Mouse (Mus musculus) kidney, postnatal 4 days (tissue): ENCODE data around the gene Slc6a18.

Source experiments
- DNase-seq, 2 experiments: peaks; one replicate each; pipeline ENCODE4 v3.0.0; 2021; ENCODE audit warnings: mixed read lengths in 2 of 2

The Slc6a18 gene

GRCm38 (mm10) chr13:73684412-73684811 lies 6.6 kb upstream of the Slc6a18 start:
- no peak for DNase-seq

DNA sequence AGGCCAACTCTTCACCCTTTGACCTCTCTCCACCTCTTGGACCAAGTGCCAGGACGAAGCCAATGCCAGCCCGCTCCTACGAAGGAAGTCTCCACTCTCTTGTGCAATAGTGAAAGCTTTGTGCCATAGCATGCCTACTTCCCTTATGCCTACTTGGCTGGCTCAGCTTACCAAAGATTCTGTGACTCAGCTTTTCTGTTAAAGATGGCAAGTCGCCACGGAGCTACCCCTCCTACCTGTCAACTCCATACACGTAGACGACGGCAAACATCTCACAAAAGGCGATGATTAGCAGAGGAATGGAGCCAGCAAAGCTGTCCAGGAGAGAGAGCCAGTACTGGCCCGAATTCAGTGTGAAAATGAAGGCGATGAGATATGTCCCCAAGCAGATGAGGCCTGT lies 5.9 kb upstream of the Slc6a18 start:
- DNase-seq: no peak

DNA sequence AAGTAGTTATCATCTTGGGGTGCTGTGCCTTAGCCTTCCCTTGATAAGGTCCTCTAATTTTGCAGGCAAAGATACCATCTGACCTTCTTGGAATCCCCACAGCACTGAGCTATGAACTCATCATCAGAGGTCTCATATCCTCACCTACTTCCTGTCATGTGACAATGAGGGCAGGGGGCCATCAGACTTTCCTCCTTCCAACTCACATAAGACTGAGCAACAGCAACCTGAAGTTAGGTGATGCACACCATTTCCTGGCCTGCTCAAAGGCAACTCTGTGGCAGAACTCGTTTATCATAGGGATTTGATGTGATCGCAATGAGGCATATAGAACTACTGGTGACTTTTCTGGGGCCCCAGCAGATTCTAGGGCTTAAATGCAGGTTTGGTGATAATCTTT lies 4.4 kb upstream of the Slc6a18 start:
- DNase-seq: no peak

GRCm38 (mm10) chr13:73680394-73680793 lies 2.6 kb upstream of the Slc6a18 start:
- DNase-seq: peak; percentile 40 to 58

GRCm38 (mm10) chr13:73679311-73679710 lies 1.5 kb upstream of the Slc6a18 start:
- peak in 1 of 2 experiments; percentile 46 for DNase-seq

DNA sequence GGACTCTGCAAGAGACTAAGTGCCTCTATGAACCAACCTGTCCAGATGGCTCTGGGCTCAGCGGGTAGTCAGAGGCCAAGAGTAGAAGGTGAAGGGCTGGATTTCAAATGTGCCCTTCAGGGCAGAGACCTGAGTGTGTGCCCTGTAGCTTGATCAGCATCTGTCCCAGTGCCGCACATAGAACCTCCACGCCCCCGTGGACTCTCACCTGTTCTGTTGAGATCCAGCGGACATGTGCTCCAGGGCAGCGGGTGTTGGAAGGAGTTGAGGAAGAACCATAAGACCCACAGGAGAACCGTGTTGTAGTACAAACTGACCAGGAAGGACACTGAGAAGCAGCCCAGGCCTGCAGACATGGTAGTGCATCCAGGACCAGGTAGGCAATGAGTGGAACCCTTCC lies 2.7 kb downstream of the Slc6a18 start:
- DNase-seq: peak in 1 of 2 experiments; percentile 45

DNA sequence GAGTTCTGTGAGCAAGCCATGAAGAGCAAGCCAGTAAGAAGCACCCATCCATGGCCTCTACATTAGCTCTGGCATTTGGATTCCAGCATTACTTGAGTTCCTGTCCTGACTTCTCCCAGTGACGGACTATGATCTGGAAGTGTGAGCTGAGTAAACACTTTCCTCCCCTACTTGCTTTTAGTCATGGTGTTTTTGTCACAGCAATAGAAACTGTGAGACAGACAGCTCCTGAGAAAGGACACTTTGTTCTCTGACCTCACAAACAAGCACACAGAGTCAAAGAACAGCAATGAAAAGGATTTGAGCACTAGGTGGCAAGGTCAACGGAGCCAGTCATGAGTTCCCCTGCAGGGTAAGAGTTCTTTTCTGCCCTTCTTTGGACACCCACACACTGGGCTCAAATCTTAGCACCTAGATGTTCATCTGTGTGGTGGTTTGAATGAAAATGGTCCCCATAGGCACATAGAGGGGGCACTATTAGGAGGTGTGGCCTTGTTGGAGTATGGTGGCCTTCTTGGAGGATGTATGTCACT lies 17.6 kb downstream of the Slc6a18 start:
- no peak for DNase-seq

- DNase-seq: peak in 1 of 2 experiments; percentile 21
Measured at GRCm38 (mm10) chr13:73658953-73659352, 18.9 kb downstream of the Slc6a18 start.

DNA sequence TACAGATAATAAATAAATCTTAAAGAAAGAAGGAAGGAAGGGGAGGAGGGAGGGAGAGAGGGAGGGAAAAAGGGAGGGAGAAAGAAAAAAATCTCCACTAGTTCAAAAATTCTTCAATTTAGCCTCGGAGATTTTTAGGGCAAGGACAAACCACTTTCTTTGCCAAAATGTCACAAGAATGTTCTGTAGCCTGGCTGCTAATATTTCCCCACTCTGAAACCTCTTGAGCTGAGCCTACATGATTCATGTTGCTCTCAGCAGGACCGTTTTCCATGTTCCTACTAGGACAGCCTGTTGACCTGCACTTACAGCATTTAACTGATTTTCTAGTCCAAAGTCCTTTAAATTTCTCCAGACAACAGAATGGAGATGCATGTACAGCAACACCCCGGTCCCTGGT lies 22.8 kb downstream of the Slc6a18 start:
- DNase-seq: no peak

DNA sequence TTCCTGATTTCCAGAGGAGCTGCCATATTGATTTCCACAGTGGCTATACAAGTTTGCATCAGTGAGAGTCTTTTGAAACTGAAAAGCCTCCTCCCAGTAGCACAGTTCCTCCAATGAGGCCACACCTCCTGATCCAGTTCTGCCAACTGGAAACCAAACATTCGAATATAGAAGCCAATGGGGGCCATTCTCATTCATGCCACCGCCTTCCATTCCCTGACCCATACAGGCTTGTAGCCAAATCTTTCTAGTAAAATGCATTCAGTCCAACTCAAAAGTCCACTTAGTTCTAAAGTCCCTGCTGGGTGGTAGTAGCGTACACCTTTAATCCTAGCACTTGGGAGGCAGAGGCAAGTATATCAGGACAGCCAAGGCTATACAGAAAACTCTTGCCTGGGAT lies 24.6 kb downstream of the Slc6a18 start:
- no peak for DNase-seq

- peak; percentile 75 to 86 for DNase-seq
Measured at GRCm38 (mm10) chr13:73646397-73647087, 31.3 kb downstream of the Slc6a18 start.

GRCm38 (mm10) chr13:73641296-73641695 lies 36.5 kb downstream of the Slc6a18 start:
- DNase-seq: no peak

DNA sequence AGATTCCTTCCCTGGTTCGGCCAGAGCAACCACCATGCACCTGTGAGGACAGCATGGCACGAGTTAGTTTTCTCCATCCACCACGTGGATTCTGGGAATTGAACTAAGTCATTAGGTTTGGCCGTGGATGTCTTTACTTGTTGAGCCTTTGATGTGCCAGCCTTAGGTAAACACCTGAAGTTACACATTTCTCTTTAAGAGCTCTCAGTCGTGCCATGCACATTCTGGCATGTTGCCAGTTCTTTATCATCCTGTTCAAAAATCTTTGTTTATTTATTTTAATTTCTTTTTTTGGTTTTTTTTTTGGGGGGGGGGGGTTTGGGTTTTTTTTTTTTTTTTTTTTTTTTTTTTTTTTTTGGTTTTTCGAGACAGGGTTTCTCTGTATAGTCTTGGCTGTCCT lies 40.0 kb downstream of the Slc6a18 start:
- DNase-seq: no peak

DNA sequence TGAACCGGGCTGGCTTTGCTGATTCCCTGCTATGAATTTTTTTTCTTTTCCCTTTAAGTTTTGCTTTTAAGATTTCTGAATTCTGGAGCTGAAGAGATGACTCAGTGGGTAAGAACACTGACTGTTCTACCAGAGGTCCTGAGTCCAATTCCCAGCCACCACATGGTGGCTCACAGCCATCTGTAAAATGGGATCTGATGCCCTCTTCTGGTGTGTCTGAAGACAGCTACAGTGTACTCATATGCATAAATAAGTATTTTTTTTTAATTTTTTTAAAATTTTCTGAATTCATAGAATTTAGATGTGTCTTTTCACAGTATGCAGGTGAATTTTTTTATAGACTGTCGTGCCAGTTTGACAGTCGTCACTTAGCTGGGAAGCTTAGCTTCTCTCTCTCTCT lies 46.0 kb downstream of the Slc6a18 start:
- DNase-seq: no peak

- DNase-seq: no peak
Measured at GRCm38 (mm10) chr13:73628586-73629113, 49.2 kb downstream of the Slc6a18 start.

DNA sequence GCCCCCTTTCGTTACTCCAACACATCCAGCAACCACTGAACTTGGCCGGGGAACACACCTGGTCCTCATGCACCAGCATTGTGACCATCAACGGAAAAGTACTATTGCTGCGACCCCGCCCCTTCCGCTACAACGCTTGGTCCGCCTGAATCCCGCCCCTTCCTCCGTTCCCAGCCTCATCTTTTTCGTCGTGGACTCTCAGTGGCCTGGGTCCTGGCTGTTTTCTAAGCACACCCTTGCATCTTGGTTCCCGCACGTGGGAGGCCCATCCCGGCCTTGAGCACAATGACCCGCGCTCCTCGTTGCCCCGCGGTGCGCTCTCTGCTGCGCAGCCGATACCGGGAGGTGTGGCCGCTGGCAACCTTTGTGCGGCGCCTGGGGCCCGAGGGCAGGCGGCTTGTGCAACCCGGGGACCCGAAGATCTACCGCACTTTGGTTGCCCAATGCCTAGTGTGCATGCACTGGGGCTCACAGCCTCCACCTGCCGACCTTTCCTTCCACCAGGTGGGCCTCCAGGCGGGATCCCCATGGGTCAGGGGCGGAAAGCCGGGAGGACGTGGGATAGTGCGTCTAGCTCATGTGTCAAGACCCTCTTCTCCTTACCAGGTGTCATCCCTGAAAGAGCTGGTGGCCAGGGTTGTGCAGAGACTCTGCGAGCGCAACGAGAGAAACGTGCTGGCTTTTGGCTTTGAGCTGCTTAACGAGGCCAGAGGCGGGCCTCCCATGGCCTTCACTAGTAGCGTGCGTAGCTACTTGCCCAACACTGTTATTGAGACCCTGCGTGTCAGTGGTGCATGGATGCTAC lies 50.9 kb downstream of the Slc6a18 start, which contains the start of gene Tert:
TSS of gene Tert (plus strand) at position 167 of the 805 bp plus-strand sequence.
- peak; percentile 73 to 84 for DNase-seq

- no peak for DNase-seq
Measured at GRCm38 (mm10) chr13:73626410-73626744, 51.4 kb downstream of the Slc6a18 start.

DNA sequence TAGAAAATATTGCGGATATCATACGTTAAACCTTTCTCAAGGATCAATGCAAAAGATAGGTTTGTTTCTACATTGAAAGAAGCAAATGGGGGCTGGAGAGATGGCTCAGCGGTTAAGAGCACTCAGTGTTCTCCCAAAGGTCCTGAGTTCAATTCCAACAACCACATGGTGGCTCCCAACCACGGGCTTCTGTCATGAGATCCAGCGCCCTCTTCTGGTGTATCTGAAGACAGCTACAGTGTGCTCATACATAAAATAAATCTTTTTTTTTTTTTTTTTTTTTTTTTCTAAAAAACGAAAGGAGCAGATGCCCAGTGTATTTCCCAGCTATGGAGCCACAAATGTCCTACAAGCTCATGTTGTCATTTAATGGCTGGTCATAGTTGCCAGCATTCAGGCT lies 57.2 kb downstream of the Slc6a18 start:
- no peak for DNase-seq

- DNase-seq: no peak
Measured at GRCm38 (mm10) chr13:73618406-73618805, 59.4 kb downstream of the Slc6a18 start.
